Mouse (Mus musculus): ENCODE results near the gene Prtn3.

Prtn3 gene

DNA sequence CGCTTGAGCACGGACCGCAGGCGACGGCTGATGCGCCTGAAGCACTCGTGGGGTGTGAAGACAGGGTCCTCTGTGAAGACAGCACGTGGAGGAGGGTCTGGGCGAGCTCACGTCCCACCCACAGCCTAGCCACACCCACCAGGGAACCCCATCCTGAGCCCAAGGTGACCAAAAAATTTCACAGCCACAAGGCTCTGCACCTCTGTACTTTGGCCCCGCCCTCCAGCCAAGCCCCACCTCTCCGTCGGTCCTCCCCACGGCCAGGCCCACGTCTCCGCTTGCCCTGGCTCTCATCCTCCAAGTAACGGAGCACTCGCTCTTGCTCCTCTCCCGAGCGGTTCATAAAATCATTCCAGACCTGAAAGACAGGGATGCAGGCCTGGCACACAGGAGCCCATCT, 38.1 kb downstream of the Prtn3 start:
- no peak for DNase-seq

DNA sequence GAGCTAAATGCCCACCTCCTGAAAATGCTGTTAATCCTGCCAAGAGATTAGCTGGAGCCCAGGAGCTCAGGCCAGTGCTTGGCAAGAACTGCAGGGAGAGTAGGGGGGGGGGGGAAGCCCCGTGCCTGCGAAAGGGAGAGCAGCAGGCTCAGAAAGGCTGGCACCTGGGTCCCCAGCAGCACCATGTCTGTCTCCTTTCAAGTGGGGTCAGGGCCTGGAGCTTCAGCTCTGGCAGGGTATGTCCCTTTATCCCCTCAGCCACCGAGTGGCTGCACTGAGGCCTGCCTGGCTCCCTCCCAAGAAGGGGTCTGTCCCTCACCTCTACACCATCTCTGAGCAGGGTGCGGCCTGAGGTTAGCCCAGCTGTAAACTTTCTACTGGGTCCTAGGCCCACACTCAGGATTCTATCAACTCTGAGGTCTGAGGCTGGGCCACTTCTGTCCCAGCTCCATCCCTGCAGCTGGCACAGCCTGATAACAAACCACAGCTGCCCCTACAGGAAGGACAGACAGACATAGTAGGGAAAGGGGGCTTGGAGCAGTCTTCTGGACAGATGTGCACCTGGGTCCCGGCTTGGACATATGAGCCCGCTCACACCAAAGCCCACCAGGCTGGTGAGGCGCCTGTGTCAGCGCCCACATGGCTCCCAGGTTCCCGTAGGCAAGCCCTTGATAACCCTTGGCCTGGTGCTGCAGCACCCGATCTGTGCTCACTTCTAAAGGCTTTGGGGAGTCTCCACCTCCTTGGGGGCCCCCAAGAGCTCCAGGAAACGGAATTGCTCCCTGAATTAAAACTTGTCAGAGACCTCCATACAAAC, 40.1 kb downstream of the Prtn3 start:
- DNase-seq, result no peak

DNA sequence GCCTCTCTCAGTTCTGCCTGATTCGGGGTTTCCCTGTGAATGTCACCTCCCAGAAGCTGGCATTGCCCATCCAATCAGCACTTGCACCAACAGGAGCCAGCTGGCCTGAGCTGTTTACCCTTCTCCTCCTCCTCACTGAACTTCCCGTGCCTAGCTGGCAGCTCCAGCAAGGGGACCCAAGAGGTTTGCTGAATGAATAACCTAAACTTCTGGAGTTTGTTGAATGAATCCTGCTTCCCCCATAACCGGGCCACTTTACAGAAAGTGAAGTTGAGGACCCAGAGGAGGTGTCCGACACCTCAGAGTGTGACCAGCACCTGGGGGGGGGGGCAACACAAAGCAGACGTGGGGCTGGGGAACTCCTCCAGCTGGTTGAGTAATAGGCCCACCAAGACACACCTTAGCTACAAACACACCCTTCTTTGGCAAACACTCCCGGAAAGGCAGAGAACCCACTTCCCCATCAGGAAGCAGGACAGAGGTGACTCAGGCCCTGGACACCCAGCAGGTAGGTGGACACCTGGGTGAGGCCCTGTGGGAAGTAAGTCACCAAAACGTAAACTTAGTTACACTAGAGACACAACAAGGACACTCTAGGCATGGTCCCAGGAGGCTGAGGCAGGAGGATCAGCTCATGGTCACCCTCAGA, 40.8 kb downstream of the Prtn3 start:
- DNase-seq, result peak; percentile 46

DNA sequence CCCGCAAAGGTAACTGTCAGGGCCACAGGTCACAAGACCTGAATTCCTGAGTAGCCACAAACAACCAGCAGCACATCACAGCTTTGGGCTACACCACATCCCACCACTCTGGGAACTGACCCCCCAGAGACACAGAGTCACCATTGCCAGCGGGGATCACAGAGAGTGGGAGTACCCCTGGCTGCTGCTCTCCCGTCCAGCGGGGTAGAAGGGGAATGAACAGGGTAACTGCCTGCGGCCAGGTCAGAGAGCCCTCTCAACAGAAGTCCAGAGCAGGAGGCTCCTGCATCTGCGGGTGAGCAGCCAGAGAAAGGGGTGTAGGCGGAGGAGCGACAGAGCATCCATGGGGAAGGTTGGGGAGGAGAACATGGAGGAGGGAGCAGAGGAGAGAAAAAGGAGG, 41.8 kb downstream of the Prtn3 start:
- DNase-seq, result peak; percentile 58

DNA sequence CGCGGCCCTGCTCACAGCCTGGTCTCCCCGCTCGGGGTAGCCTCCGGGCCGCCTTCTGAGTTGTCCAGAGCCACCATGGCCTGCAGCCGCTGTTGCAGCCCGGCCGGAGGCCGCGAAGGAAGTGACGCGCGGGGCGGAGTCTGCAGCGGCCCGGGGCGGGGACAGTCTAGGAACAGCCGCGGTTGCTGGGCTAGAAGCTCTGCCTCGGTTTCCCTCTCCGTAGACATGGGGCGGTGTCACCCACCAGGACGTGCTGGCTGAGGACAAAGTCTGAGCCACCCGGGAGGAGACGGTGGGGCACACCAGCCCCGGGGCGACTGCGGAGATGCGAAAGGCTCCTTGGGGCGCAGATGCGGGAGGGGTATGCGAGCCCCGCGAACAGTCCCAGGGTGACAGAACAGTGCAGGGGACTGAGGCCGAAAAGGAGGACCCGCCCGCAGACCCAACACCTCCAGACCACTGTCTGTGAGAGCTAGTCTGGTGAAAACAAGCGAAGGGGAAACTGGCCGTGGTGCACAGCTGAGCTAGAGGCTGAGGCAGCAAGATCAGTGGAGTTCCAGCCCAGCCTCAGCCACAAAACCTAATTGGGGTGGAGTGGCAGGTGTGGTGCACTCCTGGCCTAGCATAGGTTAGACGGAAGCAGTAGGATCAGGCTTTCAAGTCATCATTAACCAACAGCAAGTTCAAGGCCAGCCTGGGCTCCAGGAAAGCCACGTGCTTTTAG, 42.7 kb downstream of the Prtn3 start, which contains the start of gene Kiss1r:
Gene Kiss1r (plus strand): TSS at position 164 of the 724 bp plus-strand sequence.
- peak; percentile 84 for DNase-seq

DNA sequence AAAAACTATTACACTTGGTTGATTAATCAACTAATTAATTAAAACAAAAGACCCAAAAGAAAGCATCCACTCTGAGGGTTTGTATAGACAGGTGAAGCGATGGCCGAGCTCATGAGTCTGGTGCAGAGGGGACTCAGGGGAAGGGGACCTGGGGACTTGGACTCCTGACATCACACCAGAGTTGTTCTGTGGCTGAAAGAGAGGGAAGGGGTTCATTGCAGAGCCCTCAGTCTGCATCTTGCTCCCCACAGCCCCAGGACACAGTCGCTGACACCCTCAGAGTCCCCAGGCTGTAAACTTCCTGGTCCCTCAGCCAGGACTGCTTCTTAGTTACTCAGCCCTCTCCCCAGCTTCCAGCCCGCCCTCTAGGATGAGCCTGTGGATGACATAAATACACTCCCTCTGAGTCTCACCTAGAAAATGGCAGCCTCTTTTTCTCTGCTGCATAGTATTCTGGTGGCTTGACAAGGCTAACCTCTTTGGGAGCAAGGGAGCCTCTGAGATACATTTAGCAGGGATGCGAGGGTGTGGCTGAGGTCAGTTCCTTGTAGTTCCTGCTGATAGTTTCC, 43.3 kb downstream of the Prtn3 start:
- DNase-seq, result peak; percentile 54

DNA sequence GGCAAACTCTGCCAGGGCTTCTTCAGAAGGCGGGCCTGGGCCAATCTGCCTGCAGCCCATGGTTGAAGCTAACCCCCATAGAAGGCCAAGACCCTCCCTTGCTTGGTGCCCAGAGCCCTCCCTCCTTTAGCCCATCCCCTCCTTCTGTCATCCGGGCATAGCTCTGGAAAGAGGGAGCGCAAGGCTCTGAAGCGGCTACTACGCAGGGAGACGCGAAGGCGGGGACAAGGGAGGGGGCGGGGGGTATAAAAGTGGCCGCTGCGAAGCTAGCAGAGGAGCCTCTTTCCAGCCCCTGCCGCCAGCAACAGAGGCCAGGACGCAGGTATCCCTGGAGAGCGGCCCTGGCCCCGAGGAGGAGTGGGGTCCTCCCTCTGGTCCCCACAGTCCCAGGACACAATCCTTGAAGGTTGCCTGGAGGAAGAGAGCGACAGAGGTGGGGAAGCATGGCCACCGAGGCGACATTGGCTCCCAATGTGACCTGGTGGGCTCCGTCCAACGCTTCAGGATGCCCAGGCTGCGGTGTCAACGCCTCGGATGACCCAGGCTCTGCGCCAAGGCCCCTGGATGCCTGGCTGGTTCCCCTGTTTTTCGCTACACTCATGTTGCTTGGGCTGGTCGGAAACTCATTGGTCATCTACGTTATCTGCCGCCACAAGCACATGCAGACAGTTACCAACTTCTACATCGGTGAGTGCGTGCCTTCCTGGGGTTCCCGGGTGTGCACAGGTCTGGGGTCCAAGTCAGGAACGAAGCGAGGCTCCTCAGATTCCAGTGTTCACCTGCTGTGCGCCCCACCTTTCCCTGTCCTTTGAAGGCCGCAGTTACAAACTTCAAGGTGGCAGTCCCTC, 44.2 kb downstream of the Prtn3 start:
- peak; percentile 59 for DNase-seq

DNA sequence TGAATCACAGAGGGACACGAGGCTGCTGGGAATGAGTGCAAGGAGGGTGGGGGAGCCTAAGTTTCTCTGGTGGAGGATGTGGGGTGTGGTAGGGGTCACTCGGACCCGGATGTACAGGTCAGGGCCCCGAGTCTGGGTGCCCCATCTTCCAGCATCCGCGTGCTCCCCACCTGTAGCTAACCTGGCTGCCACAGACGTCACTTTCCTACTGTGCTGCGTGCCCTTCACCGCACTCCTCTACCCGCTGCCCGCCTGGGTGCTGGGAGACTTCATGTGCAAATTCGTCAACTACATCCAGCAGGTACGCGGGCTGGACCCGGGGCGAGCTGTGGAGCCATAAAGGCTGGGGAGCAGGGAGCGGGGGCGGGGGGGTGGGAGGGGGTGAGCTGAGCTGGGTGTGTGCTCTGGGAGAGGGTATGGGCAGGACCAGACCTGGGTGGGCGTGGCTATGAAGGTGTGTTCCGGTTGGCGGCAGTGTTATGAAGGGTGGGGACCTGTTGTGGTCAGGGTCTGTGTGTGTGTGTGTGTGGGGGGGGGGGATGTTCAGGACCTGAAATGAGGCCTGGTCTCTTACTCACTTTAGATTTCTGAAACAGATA, 45.1 kb downstream of the Prtn3 start:
- DNase-seq, result peak; percentile 57

DNA sequence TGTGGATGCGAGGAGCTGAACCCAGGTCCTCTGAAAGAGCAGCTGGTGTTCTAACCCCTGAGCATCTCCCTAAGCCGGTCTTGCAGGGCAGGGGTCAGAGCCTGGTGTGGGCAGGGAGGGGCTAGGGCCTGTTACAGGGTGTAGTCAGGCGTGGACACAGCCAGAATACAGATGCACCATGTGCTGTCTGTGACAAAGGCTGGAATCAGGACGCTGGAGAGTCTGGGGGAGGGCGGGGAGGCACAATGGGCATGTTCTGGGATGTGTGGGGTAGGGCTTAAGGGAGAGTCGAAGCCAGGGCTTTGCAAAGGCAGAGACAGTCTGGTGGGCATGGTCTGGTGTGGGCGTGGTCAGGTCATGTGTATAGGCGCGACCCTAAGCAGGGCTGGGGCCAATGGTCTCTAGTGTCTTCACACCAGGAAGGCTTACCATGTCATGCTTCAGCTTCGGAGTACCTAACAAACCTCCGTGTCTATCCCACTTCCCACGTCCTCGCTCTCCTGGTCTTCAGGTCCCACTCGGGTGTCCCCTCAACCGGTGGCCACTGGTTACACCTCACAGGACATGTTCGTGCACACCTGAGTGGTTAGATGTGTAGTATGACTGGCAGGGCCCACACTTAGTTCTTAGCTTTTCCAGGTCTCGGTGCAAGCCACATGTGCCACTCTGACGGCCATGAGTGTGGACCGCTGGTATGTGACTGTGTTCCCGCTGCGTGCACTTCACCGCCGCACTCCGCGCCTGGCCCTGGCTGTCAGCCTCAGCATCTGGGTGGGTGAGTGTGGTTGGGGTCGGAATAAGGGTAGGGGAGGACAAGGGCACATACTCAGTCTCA, 46.0 kb downstream of the Prtn3 start:
- peak; percentile 51 for DNase-seq

DNA sequence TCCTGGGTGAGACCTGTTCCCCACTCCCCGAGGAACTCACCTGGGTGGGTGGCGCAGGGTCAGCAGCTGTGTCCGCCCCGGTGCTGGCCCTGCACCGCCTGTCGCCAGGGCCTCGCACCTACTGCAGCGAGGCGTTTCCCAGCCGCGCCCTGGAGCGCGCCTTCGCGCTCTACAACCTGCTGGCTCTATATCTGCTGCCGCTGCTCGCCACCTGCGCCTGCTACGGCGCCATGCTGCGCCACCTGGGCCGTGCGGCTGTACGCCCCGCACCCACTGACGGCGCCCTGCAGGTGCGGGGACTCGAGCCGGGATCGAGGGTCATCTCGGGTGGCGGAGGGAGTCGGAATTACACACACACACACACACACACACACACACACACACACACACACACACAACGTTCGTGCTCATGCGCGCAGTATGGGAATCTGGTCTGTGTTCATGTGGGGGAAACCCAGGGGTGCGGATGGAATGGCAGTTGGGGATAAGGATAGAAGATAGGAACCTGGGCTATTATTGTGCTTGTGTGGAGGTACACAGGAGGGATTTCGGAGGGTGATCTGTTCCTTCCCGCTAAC, 46.8 kb downstream of the Prtn3 start, which contains the start of gene R3hdm4:
Gene R3hdm4 (minus strand): TSS at position 251 of the 578 bp plus-strand sequence.
- DNase-seq, result peak; percentile 47

DNA sequence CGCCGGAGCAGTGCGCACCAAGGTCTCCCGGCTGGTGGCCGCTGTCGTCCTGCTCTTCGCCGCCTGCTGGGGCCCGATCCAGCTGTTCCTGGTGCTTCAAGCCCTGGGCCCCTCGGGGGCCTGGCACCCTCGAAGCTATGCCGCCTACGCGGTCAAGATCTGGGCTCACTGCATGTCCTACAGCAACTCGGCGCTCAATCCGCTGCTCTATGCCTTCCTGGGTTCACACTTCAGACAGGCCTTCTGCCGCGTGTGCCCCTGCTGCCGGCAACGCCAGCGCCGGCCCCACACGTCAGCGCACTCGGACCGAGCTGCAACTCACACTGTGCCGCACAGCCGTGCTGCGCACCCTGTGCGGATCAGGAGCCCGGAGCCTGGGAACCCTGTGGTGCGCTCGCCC, 47.3 kb downstream of the Prtn3 start:
- DNase-seq, result peak; percentile 55

DNA sequence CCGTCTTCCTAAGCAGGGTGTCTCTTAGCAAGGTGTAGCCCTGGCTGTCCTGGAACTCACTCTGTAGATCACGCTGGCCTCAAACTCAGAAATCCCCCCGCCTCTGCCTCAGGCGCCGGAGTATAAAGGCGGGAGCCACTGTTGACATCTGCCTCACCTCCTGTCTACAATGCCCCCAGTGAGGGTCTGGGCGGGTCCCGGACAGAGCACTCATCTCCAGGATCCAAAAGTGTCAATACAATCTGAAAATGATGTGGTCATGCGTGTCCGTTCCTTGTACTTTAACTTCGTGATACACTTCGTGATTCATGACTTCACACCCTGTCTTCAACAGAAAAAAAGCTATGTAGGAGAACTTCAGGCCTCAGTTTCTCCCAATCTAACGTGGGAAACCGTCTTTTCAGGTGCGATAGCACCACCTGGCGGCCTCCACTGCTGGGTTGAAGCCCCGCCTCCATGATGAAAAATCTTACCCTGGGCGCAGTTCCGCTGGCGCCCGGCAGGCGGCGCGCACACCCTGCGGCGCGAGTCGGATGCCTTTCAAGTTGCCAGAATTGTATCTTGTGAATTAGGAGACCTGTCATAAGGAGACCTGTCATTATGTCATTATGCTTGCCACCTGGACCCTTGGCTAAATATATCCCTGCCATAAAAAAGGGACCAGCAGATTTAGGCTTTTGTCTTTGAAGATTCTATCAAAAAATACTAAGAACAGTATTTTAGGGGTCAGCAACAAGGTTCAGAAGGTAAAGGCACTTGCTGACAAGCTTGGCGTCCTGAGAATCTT, 50.9 kb downstream of the Prtn3 start:
- peak; percentile 98 for DNase-seq

DNA sequence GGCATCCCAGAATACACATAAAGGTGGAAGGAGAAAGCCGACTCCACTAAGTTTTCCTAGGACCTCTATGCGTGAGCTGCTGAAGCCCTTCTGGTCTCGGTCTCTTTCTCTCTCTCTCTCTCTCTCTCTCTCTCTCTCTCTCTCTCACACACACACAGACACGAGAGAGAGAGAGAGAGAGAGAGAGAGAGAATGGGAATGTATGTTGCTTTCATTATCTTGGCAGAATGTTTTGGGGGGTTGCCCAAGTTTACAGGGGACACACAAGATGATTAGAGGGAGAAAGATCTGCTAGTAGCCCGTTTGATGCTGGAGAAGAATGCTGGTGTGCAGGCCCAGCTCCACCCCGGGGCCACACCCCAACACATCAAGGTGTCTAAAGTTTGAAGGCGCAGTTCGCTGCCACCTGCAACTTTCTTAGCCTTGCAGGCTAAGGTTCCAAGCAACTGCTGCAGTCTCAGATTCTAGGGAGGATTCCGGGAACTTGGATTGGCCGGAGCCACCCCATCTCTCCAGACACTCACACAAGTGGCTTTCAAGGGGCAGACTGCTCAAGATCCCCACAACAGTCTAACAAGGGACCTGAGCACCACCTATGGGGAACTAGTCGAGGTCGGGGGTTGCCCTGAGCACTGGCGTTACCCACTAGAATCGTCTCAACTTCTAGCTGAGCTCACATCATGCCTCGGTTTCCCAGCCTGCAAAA, 51.7 kb downstream of the Prtn3 start:
- peak; percentile 65 for DNase-seq

DNA sequence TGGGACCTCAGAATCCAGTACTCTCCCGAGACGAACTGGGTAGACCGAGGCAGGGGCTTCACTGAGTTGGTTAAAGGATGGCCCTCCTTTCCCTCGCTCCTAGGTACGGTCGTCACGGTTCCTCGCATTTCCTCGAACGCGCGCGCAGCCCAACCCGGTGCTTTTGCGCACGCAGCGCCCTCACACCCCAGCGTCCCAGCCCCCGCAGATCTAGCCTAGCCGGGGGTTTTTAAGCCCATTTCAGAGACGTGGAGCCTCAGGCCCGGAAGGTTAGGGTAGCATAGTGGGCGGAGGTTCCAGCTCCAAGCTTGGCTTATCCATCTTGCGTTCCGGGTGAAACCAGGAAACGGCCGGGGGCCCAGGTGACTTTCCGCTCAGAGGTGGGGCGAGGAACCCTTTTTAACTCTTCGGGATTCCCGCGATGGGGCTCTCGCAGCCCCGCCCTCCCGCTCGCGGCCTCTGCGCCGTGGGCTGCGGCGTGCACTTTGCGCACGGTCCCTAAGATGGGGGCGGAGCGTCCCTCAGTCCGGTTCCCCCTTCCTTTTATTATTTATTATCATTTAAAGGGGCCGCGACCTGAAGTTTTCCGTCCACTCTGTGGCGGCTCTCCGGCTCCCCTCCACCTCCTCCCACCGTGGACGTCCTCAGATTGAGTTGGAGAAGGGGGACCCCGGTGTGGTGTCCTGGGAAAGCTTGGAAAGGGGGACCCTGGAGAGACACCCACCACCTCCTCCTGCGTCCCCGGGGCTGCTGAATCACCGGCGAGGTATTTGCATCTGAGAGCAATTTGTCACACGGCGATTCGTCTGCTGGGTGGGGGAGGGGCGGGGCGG, 52.4 kb downstream of the Prtn3 start, which contains the start of gene Arid3a:
Gene Arid3a (plus strand): TSS at position 553 of the 833 bp plus-strand sequence.
- DNase-seq, result peak; percentile 89

DNA sequence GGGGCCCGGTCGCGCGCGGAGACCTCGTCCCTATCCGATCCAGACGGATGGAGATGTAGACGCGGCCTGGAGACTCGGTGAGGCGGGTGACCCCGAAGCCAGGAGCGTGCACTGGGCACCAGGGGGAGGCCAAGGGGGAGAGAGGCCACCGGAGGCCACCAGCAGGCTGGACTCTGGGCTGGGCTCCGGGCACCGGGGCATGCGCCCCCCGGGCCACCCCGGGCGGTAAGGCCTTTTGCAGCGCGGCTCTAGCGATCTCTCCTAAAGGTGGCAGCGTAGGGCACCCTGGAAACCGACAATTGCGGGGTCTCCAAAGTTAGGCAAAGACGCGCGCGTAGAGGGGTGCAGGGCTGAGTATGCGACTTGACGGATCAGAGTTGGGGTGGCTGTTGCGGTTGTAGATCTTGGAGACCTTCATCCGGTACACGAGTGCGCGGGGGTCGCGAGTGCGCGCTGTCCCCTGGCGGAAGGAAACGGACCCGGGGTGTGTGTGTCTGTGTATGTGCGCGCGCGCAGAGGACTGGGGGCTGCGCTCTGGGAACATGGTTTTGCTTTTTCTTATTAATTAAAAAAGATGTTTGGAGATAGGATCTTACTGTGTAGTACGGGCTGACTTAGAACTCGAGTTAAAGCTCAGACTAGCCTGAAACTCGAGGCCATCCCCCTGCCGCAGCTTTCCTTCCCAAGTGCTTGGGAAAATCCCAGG, 53.2 kb downstream of the Prtn3 start:
- DNase-seq, result peak; percentile 72

DNA sequence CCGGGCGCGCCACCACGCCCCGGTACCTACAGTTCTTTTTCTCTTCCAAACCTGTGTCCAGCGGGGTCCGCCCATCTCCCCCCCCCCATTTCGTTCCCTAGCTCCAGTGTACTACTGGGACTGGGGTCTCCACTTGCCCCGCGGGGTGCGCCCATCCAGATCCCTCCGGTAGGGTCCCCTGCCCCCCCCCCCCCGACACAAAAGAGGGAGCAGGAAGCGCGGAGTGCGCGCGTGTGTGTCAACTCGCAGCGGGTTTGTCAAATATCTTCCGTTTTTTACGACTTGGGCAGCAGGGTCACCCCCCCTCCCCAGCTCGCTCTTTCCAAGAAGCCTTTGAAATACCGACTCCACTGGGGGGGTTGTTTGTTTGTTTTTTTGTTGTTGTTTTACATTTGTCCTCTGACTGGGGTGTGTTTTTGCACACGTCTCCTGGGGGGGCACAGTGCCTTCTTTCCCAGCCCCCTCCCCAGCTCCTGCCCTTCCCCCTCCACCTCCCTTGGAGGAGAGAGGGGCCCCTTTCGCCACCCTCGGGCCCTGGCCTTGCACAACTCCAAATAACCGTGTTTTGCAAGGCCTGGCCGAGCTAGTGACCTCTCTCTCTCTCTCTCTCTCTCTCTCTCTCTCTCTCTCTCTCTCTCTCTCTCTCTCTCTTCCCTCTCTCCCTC, 53.9 kb downstream of the Prtn3 start:
- DNase-seq, result peak; percentile 69

All from cerebellum, adult 9-10 months (tissue).